Mouse (Mus musculus) intestine, postnatal 0 days (tissue): Measurements from ENCODE around the gene B3gnt3. TPM values are rescaled to one million over a fixed set of nuclear protein-coding genes. Genes with fewer than 3 reads are reported as not detected.
"Not testable (repeated sequence)": the region's sequence is repeated elsewhere in the genome, so short reads cannot be mapped to it uniquely, and the experiment has no call there.

ENCODE experiments used
- ATAC-seq: fragments of 200-750 bp; cut with Nextera tagmentation; 2 replicates; pipeline ENCODE4 v1.8.0; 2017; ENCODE audit warnings: mild to moderate bottlenecking, moderate TSS enrichment, moderate library complexity
- H3K27ac ChIP-seq: fragments of 300-500 bp; sonication (generic); 2 replicates; pipeline ENCODE4 v1.5.1; 2014; ENCODE audit warnings: mild to moderate bottlenecking, low read depth, low read length, moderate library complexity
- H3K27me3 ChIP-seq: fragments of 300-500 bp; sonication (generic); replicated peaks from 2 replicates; pipeline ENCODE4 v1.6.1; 2014; ENCODE audit warnings: low read length, mixed read lengths; ENCODE audit not compliant: control insufficient read depth, insufficient read depth
- H3K36me3 ChIP-seq: fragments of 300-500 bp; sonication (generic); 2 replicates; pipeline ENCODE4 v1.6.1; 2014; ENCODE audit warnings: mild to moderate bottlenecking, moderate library complexity; ENCODE audit not compliant: control insufficient read depth, insufficient read depth
- H3K4me1 ChIP-seq: fragments of 300-500 bp; sonication (generic); replicated peaks from 2 replicates; pipeline ENCODE4 v1.6.1; 2014; ENCODE audit warnings: antibody characterized with exemption, low read length, mixed read lengths; ENCODE audit not compliant: control insufficient read depth, insufficient read depth
- H3K4me2 ChIP-seq: fragments of 300-500 bp; sonication (generic); replicated peaks from 2 replicates; pipeline ENCODE4 v1.6.1; 2014; ENCODE audit warnings: low read depth, mild to moderate bottlenecking, moderate library complexity
- H3K4me3 ChIP-seq: fragments of 300-500 bp; sonication (generic); 2 replicates; pipeline ENCODE4 v1.5.1; 2014; ENCODE audit warnings: low read depth, low read length
- H3K9ac ChIP-seq: fragments of 300-500 bp; sonication (generic); 2 replicates; pipeline ENCODE4 v1.6.1; 2014; ENCODE audit warnings: mild to moderate bottlenecking, low read depth, low read length
- H3K9me3 ChIP-seq: fragments of 300-500 bp; sonication (generic); 2 replicates; pipeline ENCODE4 v1.6.1; 2016; ENCODE audit warnings: mixed run types; ENCODE audit not compliant: control insufficient read depth
- CTCF ChIP-seq: sonication (generic); IDR thresholded peaks from 2 replicates; pipeline ENCODE4 v1.5.1; 2016; ENCODE audit warnings: low read depth, mild to moderate bottlenecking, control low read depth, antibody characterized with exemption, moderate library complexity
- WGBS: fragments of 180-500 bp; shearing (Covaris S2); extraction: QIAGEN DNeasy Blood & Tissue Kit; methylation state at CpG from one replicate; pipeline ENCODE4 v1.1.7; 2014; 5-methylcytosine and 5-hydroxymethylcytosine counted together
- polyA plus RNA-seq: library from polyadenylated mRNA; unstranded; fragments of >200 nt; fragmentation: Nextera tagmentation; extraction: Ambion mirVana; gene quantifications from 2 replicates; pipeline ENCODE4 v1.2.1, GENCODE M21; 2015

The B3gnt3 gene
- polyA plus RNA-seq, 1 experiment from 2014 or later: 33.5 TPM

- no peak overlapping the region for H3K4me2 ChIP-seq
- H3K9me3 ChIP-seq: no peaks in the 10 kb centered on the region
- no peak overlapping the region for H3K27ac ChIP-seq
- H3K27me3 ChIP-seq: no peaks in the 10 kb centered on the region
- 48% methylated on average over 8 of the region's 8 CpGs for WGBS
- no peaks in the 10 kb centered on the region for H3K36me3 ChIP-seq
- TF ChIP-seq CTCF: peak; percentile 79
- H3K4me3 ChIP-seq: no peak overlapping the region
- ATAC-seq: 0 out of 2 replicates have a peak, but pooled peaks have one; percentile 14
- H3K4me1 ChIP-seq: no peaks in the 10 kb centered on the region
- H3K9ac ChIP-seq: no peak overlapping the region
Measured at GRCm38 (mm10) chr8:71707874-71708273, 6.3 kb upstream of the B3gnt3 start.

- not testable (repeated sequence) for H3K27me3 ChIP-seq, H3K27ac ChIP-seq, ATAC-seq
Measured at GRCm38 (mm10) chr8:71703400-71703799, 1.8 kb upstream of the B3gnt3 start.

GRCm38 (mm10) chr8:71702923-71703322, 1.3 kb upstream of the B3gnt3 start:
- Histone ChIP-seq H3K27ac (peak overlapping the region; percentile 86), H3K9me3 (no peaks in the 10 kb centered on the region), H3K36me3 (no peaks in the 10 kb centered on the region), H3K4me3 (no peak overlapping the region), H3K4me2 (peak overlapping the region; percentile 73; the same call in 1 of the 2 replicates), H3K9ac (no peak overlapping the region), H3K27me3 (no peaks in the 10 kb centered on the region), H3K4me1 (no peaks in the 10 kb centered on the region)
- WGBS: 44% methylated on average over 3 of the region's 3 CpGs
- peak; percentile 12; the same call in 1 of the 2 replicates for ATAC-seq
- no peak for TF ChIP-seq CTCF

More at GRCm38 (mm10) chr8:71703400-71703799, 1.8 kb upstream of the B3gnt3 start:
- not testable (repeated sequence) for H3K4me1 ChIP-seq, H3K4me2 ChIP-seq, H3K36me3 ChIP-seq, H3K9ac ChIP-seq, H3K4me3 ChIP-seq, H3K9me3 ChIP-seq

- Histone ChIP-seq H3K9me3 (no peaks in the 10 kb centered on the region), H3K4me3 (0 out of 2 replicates have a peak overlapping the region, but pooled peaks have one; percentile 7), H3K4me2 (peak overlapping the region; percentile 73), H3K27me3 (no peaks in the 10 kb centered on the region), H3K9ac (0 out of 2 replicates have a peak overlapping the region, but pooled peaks have one; percentile 5), H3K36me3 (no peaks in the 10 kb centered on the region), H3K27ac (peak overlapping the region; percentile 86), H3K4me1 (no peaks in the 10 kb centered on the region)
- WGBS: 7% methylated on average over 4 of the region's 4 CpGs
- ATAC-seq: peak; percentile 72
- peak; percentile 66 for TF ChIP-seq CTCF
Measured at GRCm38 (mm10) chr8:71702087-71702432, 471 bp upstream of the B3gnt3 start.

GRCm38 (mm10) chr8:71700493-71701269, 908 bp downstream of the B3gnt3 start:
- peak overlapping the region; percentile 24; the same call in 1 of the 2 replicates for H3K9ac ChIP-seq
- no peaks in the 10 kb centered on the region for H3K9me3 ChIP-seq
- no peaks in the 10 kb centered on the region for H3K27me3 ChIP-seq
- 5% methylated on average over 29 of the region's 29 CpGs for WGBS
- H3K27ac ChIP-seq: peak overlapping the region; percentile 86
- peak overlapping the region; percentile 73 for H3K4me2 ChIP-seq
- H3K36me3 ChIP-seq: no peaks in the 10 kb centered on the region
- TF ChIP-seq CTCF: 0 out of 2 replicates have a peak, but pooled peaks have one; percentile 27
- peak overlapping the region; percentile 45 for H3K4me3 ChIP-seq
- H3K4me1 ChIP-seq: no peaks in the 10 kb centered on the region
- peak; percentile 34; the same call in 1 of the 2 replicates for ATAC-seq

GRCm38 (mm10) chr8:71695456-71695855, 6.1 kb downstream of the B3gnt3 start:
- H3K4me3 ChIP-seq, H3K4me2 ChIP-seq, H3K9me3 ChIP-seq, ATAC-seq, H3K4me1 ChIP-seq, H3K9ac ChIP-seq, H3K27ac ChIP-seq: not testable (repeated sequence)
- Histone ChIP-seq H3K27me3 (peaks cover 20% of the 10 kb centered on the region), H3K36me3 (peaks cover 14% of the 10 kb centered on the region; the same call in 1 of the 2 replicates)
- peak; percentile 63 for TF ChIP-seq CTCF
- 67% methylated on average over 12 of the region's 12 CpGs for WGBS
